Mouse (Mus musculus) intestine, embryonic 14.5 days (tissue): ENCODE measurements around the gene Zdhhc5. TPM values are rescaled to one million over a fixed set of nuclear protein-coding genes. Genes with fewer than 3 reads are reported as not detected.
A peak's percentile ranks its signal among the peaks of the same experiment; 100 is the strongest.
"Not testable (repeated sequence)": the region's sequence is repeated elsewhere in the genome, so short reads cannot be mapped to it uniquely, and the experiment has no call there.

Source experiments
- ATAC-seq: fragments of 200-750 bp; cut with Nextera tagmentation; replicated peaks from 2 replicates; pipeline ENCODE4 v1.8.0; 2017; ENCODE audit warnings: low read depth, moderate number of reproducible peaks, moderate TSS enrichment, moderate library complexity; ENCODE audit not compliant: low FRiP score, low TSS enrichment
- DNase-seq: peaks from one replicate; pipeline ENCODE4 v3.0.0-alpha.2; 2018; ENCODE audit warnings: low spot score
- H3K27ac ChIP-seq: fragments of 300-500 bp; sonication (generic); 2 replicates; pipeline ENCODE4 v1.5.1; 2014; ENCODE audit warnings: low read depth, mild to moderate bottlenecking, control low read depth
- H3K27me3 ChIP-seq: fragments of 300-500 bp; sonication (generic); replicated peaks from 2 replicates; pipeline ENCODE4 v1.6.1; 2014; ENCODE audit warnings: low read length, control low read depth; ENCODE audit not compliant: control insufficient read depth, insufficient read depth
- H3K36me3 ChIP-seq: fragments of 300-500 bp; sonication (generic); 2 replicates; pipeline ENCODE4 v1.6.1; 2014; ENCODE audit warnings: low read length, control low read depth; ENCODE audit not compliant: control insufficient read depth, insufficient read depth
- H3K4me1 ChIP-seq: fragments of 300-500 bp; sonication (generic); replicated peaks from 2 replicates; pipeline ENCODE4 v1.6.1; 2014; ENCODE audit warnings: low read length, control low read depth, mixed read lengths; ENCODE audit not compliant: control insufficient read depth, insufficient read depth
- H3K4me2 ChIP-seq: fragments of 300-500 bp; sonication (generic); 2 replicates; pipeline ENCODE4 v1.6.1; 2014; ENCODE audit warnings: low read length
- H3K4me3 ChIP-seq: fragments of 300-500 bp; sonication (generic); 2 replicates; pipeline ENCODE4 v1.5.1; 2014; ENCODE audit warnings: low read depth, low read length, control low read depth, mixed read lengths
- H3K9ac ChIP-seq: fragments of 300-500 bp; sonication (generic); 2 replicates; pipeline ENCODE4 v1.6.1; 2014; ENCODE audit warnings: mild to moderate bottlenecking, low read length
- H3K9me3 ChIP-seq: fragments of 300-500 bp; sonication (generic); 2 replicates; pipeline ENCODE4 v1.6.1; 2016; ENCODE audit warnings: low read length, control low read depth; ENCODE audit not compliant: control insufficient read depth
- WGBS: fragments of 180-500 bp; shearing (Covaris S2); extraction: QIAGEN DNeasy Blood & Tissue Kit; methylation state at CpG from one replicate; pipeline ENCODE4 v1.1.7; 2014; 5-methylcytosine and 5-hydroxymethylcytosine counted together
- polyA plus RNA-seq: library from polyadenylated mRNA; unstranded; fragments of >200 nt; fragmentation: Nextera tagmentation; extraction: Ambion mirVana; gene quantifications from 2 replicates; pipeline ENCODE4 v1.2.1, GENCODE M21; 2014

Gene Zdhhc5
- polyA plus RNA-seq, 1 experiment from 2014 or later = 30.7 TPM

DNA sequence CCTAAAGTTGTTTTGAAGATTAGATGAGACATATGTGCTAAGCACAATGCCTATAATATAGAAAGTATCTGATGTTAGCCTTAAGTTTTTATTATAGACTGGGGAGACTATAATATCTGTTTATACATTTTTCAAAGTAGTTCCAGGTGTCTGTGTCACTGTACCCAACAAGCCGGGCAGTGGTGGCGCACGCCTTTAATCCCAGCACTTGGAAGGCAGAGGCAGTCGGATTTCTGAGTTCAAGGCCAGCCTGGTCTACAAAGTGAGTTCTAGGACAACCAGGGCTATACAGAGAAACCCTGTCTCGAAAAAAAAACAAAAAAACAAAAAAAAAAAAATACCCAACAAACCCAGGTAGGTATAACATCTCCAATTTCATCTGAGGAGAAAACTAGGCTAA is 13.2 kb upstream of the Zdhhc5 start:
- not testable (repeated sequence) for H3K9ac ChIP-seq, H3K4me2 ChIP-seq
- 81% methylated on average over 5 of the region's 5 CpGs for WGBS

GRCm38 (mm10) chr2:84727172-84727858 is 12.3 kb upstream of the Zdhhc5 start, which contains the start of gene Clp1:
Gene Clp1, minus strand, starts transcription at chr2:84727350.
- Histone ChIP-seq H3K4me2 (peak within 1 kb of the TSS; percentile 97), H3K27me3 (no peaks in the 10 kb centered on the region), H3K4me1 (peaks cover 7% of the 10 kb centered on the region), H3K36me3 (peaks cover 23% of the 10 kb centered on the region), H3K27ac (peak within 1 kb of the TSS; percentile 65; the same call in 1 of the 2 replicates), H3K4me3 (peak within 1 kb of the TSS; percentile 70), H3K9ac (peak within 1 kb of the TSS; percentile 52), H3K9me3 (no peaks in the 10 kb centered on the region)
- DNase-seq (peak; percentile 96), ATAC-seq (peak; percentile 96)
- WGBS = under 1% methylated on average over 39 of the region's 39 CpGs

More for the DNA sequence above, 13.2 kb upstream of the Zdhhc5 start:
- not testable (repeated sequence) for DNase-seq, H3K27me3 ChIP-seq, H3K4me1 ChIP-seq, H3K27ac ChIP-seq, H3K4me3 ChIP-seq, H3K9me3 ChIP-seq, ATAC-seq
- H3K36me3 ChIP-seq = peaks cover 18% of the 10 kb centered on the region

DNA sequence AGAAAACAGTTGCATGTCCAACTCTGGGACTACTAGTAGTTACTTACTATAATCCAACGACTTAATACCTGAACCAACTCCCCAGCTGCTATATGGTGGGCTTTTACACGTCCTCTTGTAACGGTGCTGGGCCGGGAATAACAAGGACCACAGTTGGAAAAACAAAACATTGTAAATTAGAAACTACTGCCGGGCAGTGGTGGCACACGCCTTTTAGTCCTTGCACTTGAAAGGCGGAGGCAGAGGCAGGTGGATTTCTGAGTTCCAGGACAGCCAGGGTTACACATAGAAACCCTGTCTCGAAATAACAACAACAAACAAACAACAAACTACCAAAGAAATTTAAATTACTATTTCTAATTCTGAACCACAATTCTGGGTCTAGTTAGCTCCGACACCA is 11.7 kb upstream of the Zdhhc5 start:
- H3K4me1 ChIP-seq = peaks cover 7% of the 10 kb centered on the region
- no peak for DNase-seq
- 2% methylated on average over 9 of the region's 9 CpGs for whole genome bisulfite sequencing
- H3K27me3 ChIP-seq = no peaks in the 10 kb centered on the region
- peak overlapping the region; percentile 97 for H3K4me2 ChIP-seq
- H3K4me3 ChIP-seq = peak overlapping the region; percentile 70
- no peaks in the 10 kb centered on the region for H3K9me3 ChIP-seq
- H3K9ac ChIP-seq = peak overlapping the region; percentile 52
- no peak overlapping the region for H3K27ac ChIP-seq
- ATAC-seq = no peak; the same call in 1 of the 2 replicates
- H3K36me3 ChIP-seq = peaks cover 26% of the 10 kb centered on the region

DNA sequence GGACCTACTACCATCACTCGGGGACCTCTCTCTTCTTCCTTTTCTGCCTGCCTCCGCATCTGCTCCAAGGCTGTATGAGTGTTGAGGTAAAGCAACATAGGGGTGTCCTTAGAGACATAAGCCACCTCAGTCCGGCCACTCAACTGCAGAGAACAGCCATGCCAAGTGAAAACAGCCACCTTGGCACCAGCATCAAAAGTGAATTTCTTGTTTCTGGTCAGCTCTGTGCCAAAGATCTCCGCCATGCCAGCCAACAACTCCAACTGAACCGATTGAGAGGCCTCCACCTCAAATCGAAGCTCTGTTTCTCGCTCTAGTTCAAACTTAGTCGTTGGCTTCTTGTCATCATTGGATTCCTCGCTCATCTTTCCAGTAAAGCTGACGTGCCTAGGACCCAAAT is 10.8 kb upstream of the Zdhhc5 start:
- Histone ChIP-seq H3K9ac (no peak overlapping the region), H3K27ac (no peak overlapping the region), H3K9me3 (no peaks in the 10 kb centered on the region), H3K27me3 (no peaks in the 10 kb centered on the region), H3K4me2 (no peak overlapping the region), H3K36me3 (peaks cover 26% of the 10 kb centered on the region), H3K4me3 (no peak overlapping the region), H3K4me1 (peaks cover 7% of the 10 kb centered on the region)
- no peak for DNase-seq
- no peak for ATAC-seq
- WGBS = 93% methylated on average over 10 of the region's 10 CpGs

DNA sequence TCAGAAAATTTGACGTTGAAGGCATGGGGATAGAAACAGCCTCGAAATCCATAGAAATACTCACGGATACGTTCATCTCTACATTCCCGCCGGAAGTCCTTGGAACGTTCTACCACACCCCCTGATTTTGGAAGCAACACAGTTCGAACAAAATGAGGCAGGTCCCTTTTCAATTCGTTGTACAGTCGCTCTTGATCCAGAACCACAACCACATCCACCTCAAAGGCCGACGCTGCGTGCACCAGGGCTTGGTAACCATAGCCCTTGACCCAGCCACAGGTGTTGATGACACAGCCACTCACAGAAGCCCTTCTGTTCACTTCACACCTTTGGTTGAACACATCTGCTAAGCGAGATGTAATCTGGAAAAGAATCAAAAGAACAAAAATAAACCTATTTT is 8.9 kb upstream of the Zdhhc5 start:
- no peak overlapping the region for H3K27ac ChIP-seq
- H3K27me3 ChIP-seq = no peaks in the 10 kb centered on the region
- H3K9me3 ChIP-seq = no peaks in the 10 kb centered on the region
- H3K9ac ChIP-seq = no peak overlapping the region
- WGBS = 97% methylated on average over 14 of the region's 14 CpGs
- H3K4me2 ChIP-seq = no peak overlapping the region
- H3K4me1 ChIP-seq = peaks cover 7% of the 10 kb centered on the region
- peaks cover 26% of the 10 kb centered on the region for H3K36me3 ChIP-seq
- H3K4me3 ChIP-seq = no peak overlapping the region
- ATAC-seq (no peak), DNase-seq (no peak)

DNA sequence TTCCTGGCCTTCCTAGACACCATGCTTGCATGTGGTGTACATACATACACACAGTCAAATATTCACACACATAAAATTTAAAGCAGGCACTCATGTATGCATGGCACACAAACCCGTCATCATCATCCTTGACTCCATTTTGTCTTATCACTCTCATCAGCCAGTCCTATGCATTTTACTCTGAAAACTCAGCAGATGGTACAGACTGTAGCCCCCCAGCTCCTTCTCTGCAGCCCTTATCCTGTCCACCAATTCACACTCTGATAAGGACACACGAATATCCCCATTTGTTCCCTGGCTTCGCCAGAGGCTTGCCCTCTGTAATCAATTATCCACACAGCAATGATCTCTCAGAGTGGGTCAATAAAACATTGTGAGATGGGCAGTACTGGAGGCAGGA is 6.2 kb upstream of the Zdhhc5 start:
- DNase-seq = no peak
- Histone ChIP-seq H3K27ac (no peak overlapping the region), H3K4me2 (no peak overlapping the region), H3K9me3 (no peaks in the 10 kb centered on the region), H3K9ac (no peak overlapping the region), H3K4me3 (no peak overlapping the region), H3K4me1 (peaks cover 2% of the 10 kb centered on the region; the same call in 1 of the 2 replicates), H3K36me3 (peaks cover 26% of the 10 kb centered on the region), H3K27me3 (no peaks in the 10 kb centered on the region)
- WGBS = 77% methylated on average over 3 of the region's 3 CpGs
- ATAC-seq = no peak

GRCm38 (mm10) chr2:84720718-84721117 is 5.7 kb upstream of the Zdhhc5 start:
- ATAC-seq = no peak
- Histone ChIP-seq H3K4me3 (no peak overlapping the region), H3K36me3 (peaks cover 26% of the 10 kb centered on the region), H3K4me1 (no peaks in the 10 kb centered on the region), H3K4me2 (no peak overlapping the region), H3K27me3 (no peaks in the 10 kb centered on the region), H3K9ac (no peak overlapping the region), H3K9me3 (no peaks in the 10 kb centered on the region), H3K27ac (no peak overlapping the region)
- DNase-seq = no peak
- 90% methylated on average over 2 of the region's 2 CpGs for WGBS

DNA sequence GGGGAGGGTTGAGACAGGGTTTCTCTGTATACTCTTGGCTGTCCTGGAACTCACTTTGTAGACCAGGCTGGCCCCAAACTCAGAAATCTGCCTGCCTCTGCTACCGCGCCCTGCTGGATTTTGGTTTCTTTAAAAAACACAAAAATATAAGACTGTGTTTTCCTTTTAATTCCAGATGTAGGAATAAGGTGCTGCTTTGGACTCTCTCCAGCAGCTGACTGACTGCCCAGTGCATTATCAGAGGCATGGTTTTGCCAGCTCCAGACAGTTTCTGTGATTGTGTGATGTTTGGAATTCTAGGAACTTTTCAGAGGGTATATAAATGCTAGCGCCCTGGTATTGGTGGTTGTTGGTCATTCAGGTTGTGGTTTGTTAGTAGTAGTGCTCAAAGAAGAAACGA is 2.4 kb upstream of the Zdhhc5 start:
- 0 out of 2 replicates have a peak, but pooled peaks cover 4% of the 10 kb centered on the region for H3K36me3 ChIP-seq
- no peak overlapping the region for H3K27ac ChIP-seq
- no peak overlapping the region for H3K9ac ChIP-seq
- WGBS = 92% methylated on average over 4 of the region's 4 CpGs
- no peak overlapping the region for H3K4me2 ChIP-seq
- no peak overlapping the region for H3K4me3 ChIP-seq
- peaks cover 8% of the 10 kb centered on the region for H3K4me1 ChIP-seq
- no peaks in the 10 kb centered on the region for H3K9me3 ChIP-seq
- DNase-seq = no peak
- H3K27me3 ChIP-seq = no peaks in the 10 kb centered on the region
- no peak for ATAC-seq
